Mouse (Mus musculus) brain, embryonic 14.5 days (tissue): Measurements from ENCODE around the gene Krt13. TPM values are rescaled to one million over a fixed set of nuclear protein-coding genes. Genes with fewer than 3 reads are reported as not detected.

ENCODE experiments used
- DNase-seq: peaks from one replicate; pipeline ENCODE4 v3.0.0-alpha.2; 2011; ENCODE audit warnings: low read depth
- CTCF ChIP-seq: fragments of 200-500 bp; IDR thresholded peaks from 2 replicates; pipeline ENCODE4 v1.5.1; 2012; ENCODE audit warnings: inconsistent platforms, mild to moderate bottlenecking, moderate library complexity, borderline replicate concordance; ENCODE audit not compliant: insufficient read depth, insufficient read length; ENCODE audit errors: extremely low read depth
- POLR2A ChIP-seq: fragments of 200-500 bp; IDR thresholded peaks from 2 replicates; pipeline ENCODE4 v1.6.1; 2012; ENCODE audit warnings: mild to moderate bottlenecking, inconsistent platforms, borderline replicate concordance; ENCODE audit not compliant: poor library complexity, insufficient read depth, insufficient read length, severe bottlenecking; ENCODE audit errors: extremely low read depth
- polyA plus RNA-seq: library from polyadenylated mRNA; depleted of rRNA; stranded (reverse); fragments of >200 nt; gene quantifications from 2 replicates; pipeline ENCODE4 v1.2.3, GENCODE M21; 2012; rRNA removed

The Krt13 gene
- polyA plus RNA-seq, result not detected in 2 replicates

GRCm38 (mm10) chr11:100121466-100121865, at the start of gene Krt13:
Gene Krt13, minus strand, starts transcription at chr11:100121566.
- no peak for TF ChIP-seq CTCF
- TF ChIP-seq POLR2A, result no peak
- DNase-seq, result no peak

DNA sequence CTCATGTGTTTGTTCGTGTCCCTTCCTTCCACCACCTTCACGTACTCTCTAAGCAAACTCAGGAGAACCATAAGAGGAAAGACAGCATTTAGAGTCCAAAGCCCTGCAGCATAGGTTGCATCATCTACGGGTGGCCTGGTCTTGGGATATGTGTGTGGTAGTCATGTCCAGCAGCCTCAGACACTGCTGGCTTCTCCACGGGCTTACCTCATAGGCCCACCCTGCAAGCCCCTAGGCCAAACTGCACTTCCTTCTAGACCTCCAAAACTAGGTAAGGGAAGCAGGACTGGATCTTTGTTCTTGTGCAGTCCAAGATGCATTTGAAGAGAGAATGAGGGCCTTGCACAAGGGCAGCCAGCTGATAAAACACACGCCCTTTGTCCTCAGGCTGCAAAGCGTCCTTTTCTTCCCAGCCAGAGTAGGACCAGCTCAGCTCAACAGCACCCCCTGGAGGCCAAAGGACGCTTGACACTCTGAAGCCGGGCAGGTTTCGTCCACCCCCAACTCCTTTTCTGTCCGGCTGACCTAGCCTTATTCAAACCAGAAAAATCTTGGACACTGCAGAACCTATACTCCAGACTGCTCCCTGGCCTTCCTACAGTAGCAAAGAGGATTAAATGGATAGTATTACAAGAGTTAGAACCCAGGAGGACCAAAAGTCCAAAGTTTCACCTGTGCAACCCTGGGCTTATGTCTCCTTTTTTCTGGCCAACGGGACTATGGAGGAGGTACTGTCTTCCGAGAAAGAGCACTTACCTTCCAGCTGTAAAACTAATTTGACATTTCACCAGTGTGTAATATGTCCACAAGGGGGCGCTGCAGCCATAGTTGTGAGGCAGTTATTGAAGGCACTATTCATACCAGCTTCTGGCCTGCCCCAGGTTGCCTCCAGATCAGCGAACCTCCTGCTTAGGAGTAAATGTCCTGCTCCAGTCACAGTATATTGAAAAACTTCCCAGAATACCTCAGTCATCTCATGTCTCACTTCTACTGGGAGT, 47.7 kb upstream of the Krt13 start:
- peak; percentile 93 for TF ChIP-seq CTCF
- TF ChIP-seq POLR2A, result no peak
- peak; percentile 75 for DNase-seq

- no peak for TF ChIP-seq POLR2A
- TF ChIP-seq CTCF, result no peak
These were observed 46.7 kb upstream of the Krt13 start for GRCm38 (mm10) chr11:100168071-100168470.

GRCm38 (mm10) chr11:100164392-100164791, 43.0 kb upstream of the Krt13 start:
- TF ChIP-seq CTCF, result no peak
- TF ChIP-seq POLR2A, result no peak
- DNase-seq, result no peak

More at GRCm38 (mm10) chr11:100168071-100168470, 46.7 kb upstream of the Krt13 start:
- DNase-seq, result no peak

GRCm38 (mm10) chr11:100157908-100158477, 36.6 kb upstream of the Krt13 start:
- DNase-seq, result no peak
- no peak for TF ChIP-seq CTCF
- no peak for TF ChIP-seq POLR2A

DNA sequence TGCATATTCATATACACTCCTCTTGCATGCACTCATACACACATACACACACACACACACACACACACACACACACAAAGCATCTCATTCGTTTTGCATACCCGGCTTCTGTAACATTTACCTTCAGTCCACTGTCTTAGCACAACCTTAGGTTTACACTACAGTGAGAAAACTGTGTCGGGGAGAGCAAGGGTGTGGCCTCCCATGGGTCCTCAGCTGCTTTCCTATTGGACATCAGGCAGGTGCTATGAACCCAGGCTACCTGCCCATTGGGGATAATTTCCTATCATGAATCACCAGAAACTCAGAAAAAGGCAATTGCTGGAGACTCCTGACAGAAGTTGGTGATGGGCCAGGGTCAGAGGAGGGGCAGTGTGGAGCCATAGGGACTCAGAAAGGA, 36.0 kb upstream of the Krt13 start:
- no peak for TF ChIP-seq CTCF
- no peak for TF ChIP-seq POLR2A
- no peak for DNase-seq

GRCm38 (mm10) chr11:100155497-100156255, 34.3 kb upstream of the Krt13 start:
- TF ChIP-seq POLR2A (no peak), CTCF (no peak)
- DNase-seq, result no peak

DNA sequence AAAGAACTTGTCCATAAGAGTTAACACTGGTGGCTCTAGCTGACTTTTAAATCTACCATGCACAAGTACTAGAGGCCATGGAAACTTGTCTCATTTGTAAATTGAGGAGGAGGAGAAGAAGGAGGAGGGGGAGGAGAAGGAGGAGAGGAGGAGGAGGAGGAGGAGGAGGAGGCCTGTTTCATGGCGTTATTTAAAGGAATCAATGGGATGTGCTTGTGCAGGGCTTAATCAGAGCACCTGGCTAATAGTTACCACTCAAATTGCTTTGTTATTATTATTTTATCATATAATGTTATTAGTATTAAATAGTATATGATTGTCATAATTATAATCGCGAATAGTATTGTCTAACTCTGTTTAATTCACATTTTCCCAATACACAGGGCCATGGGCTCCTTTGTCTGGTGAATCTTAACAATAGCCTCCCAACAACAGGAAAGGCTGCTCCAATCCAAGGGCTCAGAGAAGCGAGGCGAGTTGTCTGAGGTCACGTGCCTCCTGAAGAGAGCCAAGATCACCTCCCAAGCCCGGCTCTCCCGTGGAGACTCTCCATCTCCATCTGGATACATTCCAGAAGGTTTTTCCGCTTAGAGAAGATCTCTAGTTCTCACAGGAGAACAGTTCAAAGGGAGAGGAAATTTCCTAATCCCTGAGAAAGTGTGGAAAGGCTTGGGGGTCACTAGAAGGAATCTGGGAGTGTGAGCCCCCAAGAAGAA, 27.4 kb upstream of the Krt13 start, which contains the start of gene Krt19:
Krt19 (minus strand) TSS at position 51 of the 716 bp plus-strand sequence.
- DNase-seq, result peak; percentile 11

GRCm38 (mm10) chr11:100147566-100148353, 26.4 kb upstream of the Krt13 start:
- no peak for TF ChIP-seq POLR2A
- no peak for TF ChIP-seq CTCF
- DNase-seq, result no peak

More for the DNA sequence above, 27.4 kb upstream of the Krt13 start, which contains the start of gene Krt19:
- TF ChIP-seq POLR2A (no peak), CTCF (no peak)

GRCm38 (mm10) chr11:100145858-100146560, 24.6 kb upstream of the Krt13 start:
- TF ChIP-seq POLR2A, result no peak
- no peak for TF ChIP-seq CTCF
- no peak for DNase-seq
